Mouse (Mus musculus) kidney, postnatal 36 days (tissue): ENCODE measurements around the gene Thbs4.

Source experiments
- DNase-seq, 2 experiments: peaks; one replicate each; pipeline ENCODE4 v3.0.0; 2021 to 2022; ENCODE audit warnings: mixed read lengths in 2 of 2

The Thbs4 gene

GRCm38 (mm10) chr13:92711821-92712220 lies 82.8 kb downstream of the Thbs4 start:
- no peak for DNase-seq

DNA sequence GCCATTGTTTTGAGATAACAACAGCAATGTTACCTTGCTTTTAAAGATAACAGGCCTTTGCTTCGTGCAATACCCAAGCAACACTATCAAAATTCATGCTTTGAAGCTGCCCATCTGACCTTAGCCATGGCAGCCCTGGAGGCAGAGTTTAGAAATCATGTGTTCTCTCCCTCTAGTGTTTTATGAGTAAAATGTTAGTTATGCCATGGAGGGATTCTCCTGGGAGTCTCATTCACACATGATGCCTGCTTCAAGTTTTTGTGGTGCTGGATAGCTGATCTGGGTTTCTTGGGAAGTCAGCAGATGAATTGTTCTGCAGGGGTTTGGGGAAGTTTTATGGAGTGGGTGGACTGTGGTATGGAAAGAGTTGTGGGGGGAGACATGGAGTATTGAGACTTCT lies 84.3 kb downstream of the Thbs4 start:
- no peak for DNase-seq

GRCm38 (mm10) chr13:92709535-92709934 lies 85.1 kb downstream of the Thbs4 start:
- DNase-seq, result no peak

DNA sequence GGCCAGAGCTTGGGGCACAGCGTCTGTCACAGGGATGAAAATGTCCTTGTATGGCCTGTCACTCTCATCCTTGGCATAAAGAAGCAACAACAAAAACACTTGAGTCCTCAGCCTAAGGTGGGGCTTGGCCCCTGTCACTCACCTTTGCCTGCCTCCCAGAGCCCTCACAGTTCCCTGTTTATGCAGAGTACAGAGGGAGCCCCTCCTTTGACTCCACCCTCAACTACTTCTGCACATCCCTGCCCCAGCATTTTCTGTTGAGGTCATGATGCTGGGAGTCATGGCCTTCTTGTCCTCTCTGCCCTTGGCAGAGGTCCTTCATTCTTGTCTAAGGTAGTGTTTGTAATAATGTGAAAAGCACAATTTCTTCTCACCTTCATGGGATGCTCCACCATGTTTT lies 86.2 kb downstream of the Thbs4 start:
- no peak for DNase-seq

- DNase-seq, result no peak
Observed at GRCm38 (mm10) chr13:92707941-92708340, 86.7 kb downstream of the Thbs4 start.

DNA sequence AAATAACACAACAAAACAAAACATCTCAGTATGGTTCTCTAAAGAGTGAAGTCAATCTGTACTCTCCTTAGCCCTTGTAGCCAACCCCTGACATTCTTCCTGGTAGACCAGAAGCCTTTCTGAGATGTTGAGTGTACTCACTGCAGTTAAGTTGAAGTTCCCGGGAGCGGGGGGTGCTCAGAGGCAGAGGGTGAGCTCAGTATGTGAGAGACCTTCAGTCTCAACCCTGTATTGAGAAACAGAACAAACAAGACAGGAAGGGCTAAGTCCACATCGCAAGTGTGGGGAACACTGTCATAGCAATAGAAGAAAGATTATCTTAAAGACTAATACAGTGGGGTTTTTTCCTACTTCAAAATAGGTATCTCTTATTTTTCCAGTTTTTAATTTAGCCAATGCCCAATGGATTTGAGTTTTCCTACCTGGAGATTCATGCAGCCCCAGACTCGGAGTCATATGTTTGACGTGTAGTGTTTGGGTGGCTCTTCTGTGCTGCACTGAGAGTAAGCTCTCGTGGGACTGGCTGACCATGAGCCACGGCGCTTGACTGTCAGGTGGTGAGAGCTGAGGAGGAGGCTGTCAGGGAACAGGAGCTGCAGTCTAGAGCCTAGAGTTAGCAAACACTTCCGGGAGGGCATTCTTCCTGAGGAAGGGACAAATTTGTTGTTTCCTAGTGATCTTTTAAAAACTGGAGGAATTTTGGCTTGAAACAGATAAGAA lies 88.1 kb downstream of the Thbs4 start:
- DNase-seq, result no peak

GRCm38 (mm10) chr13:92705016-92705535 lies 89.5 kb downstream of the Thbs4 start:
- no peak for DNase-seq

DNA sequence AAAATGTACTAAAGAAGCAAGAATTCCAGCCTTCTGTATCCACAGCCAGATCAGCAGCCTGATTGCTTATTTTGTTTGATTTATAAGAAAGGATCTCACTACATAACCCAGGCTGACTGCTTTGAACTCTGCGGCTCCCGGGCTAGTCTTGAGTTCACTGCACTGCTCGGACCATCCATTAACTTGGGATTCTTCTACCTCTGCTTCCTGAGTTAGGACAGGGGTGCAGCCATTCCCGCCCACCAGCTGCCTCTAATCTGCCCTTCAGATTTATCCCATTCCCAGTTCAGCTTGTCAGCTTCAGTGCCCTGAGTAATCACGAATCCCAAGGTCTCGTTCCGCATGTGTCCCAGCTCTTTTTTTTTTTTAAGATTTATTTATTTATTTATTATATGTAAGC lies 90.4 kb downstream of the Thbs4 start:
- peak in 1 of 2 experiments; percentile 6 for DNase-seq

- peak in 1 of 2 experiments; percentile 8 for DNase-seq
Observed at GRCm38 (mm10) chr13:92703241-92704027, 91.2 kb downstream of the Thbs4 start.

DNA sequence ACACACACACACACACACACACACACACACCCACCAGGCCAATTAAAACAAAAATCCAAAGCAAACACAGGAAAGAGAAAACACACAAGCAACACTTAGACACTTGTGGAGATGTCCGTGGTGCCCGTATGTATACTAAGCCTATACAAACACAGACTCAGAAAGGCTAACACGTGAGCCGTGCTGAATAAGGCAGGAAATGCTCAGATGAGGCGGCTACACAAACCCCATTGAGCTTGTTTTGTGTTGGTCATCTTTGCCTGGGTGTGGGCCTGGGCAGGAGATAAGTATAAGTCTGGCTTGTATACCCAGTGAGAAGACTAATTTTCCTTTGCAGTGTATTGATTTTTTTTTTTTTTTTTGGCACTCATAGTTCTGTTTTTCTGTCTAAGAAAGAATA lies 92.6 kb downstream of the Thbs4 start:
- DNase-seq, result no peak
